Mouse (Mus musculus): ENCODE results near the gene Gfi1. TPM values are rescaled to one million over a fixed set of nuclear protein-coding genes. Genes with fewer than 3 reads are reported as not detected.

The Gfi1 gene
- polyA plus RNA-seq, 1 experiment from 2014 or later, result not detected

GRCm38 (mm10) chr5:107753656-107754055 is 27.8 kb upstream of the Gfi1 start:
- H3K4me3 ChIP-seq (ENCODE audit: low read depth, low read length), result no peak overlapping the region
- H3K4me2 ChIP-seq (replicated peaks; ENCODE audit: low read depth, low read length), result no peak overlapping the region
- 92% methylated on average over 7 of the region's 7 CpGs for whole genome bisulfite sequencing
- H3K27me3 ChIP-seq (ENCODE audit: control insufficient read depth, insufficient read depth, low read length), result no peaks in the 10 kb centered on the region
- no peak for ATAC-seq (ENCODE audit: insufficient number of reproducible peaks, insufficient read depth, low FRiP score, low read depth)
- H3K27ac ChIP-seq (ENCODE audit: low read length), result no peak overlapping the region
- no peaks in the 10 kb centered on the region for H3K36me3 ChIP-seq (ENCODE audit: control insufficient read depth, insufficient read depth, low read length)
- H3K4me1 ChIP-seq (ENCODE audit: control insufficient read depth, insufficient read depth, low read length), result no peaks in the 10 kb centered on the region
- H3K9me3 ChIP-seq (ENCODE audit: control insufficient read depth, low read depth, low read length), result no peaks in the 10 kb centered on the region
- H3K9ac ChIP-seq (replicated peaks; ENCODE audit: low read depth, low read length), result no peak overlapping the region

- no peak overlapping the region for H3K4me3 ChIP-seq (ENCODE audit: low read depth, low read length)
- no peaks in the 10 kb centered on the region for H3K27me3 ChIP-seq (ENCODE audit: control insufficient read depth, insufficient read depth, low read length)
- no peaks in the 10 kb centered on the region for H3K4me1 ChIP-seq (ENCODE audit: control insufficient read depth, insufficient read depth, low read length)
- WGBS, result 47% methylated on average over 9 of the region's 9 CpGs
- no peak overlapping the region for H3K9ac ChIP-seq (replicated peaks; ENCODE audit: low read depth, low read length)
- H3K9me3 ChIP-seq (ENCODE audit: control insufficient read depth, low read depth, low read length), result no peaks in the 10 kb centered on the region
- H3K4me2 ChIP-seq (replicated peaks; ENCODE audit: low read depth, low read length), result no peak overlapping the region
- ATAC-seq (ENCODE audit: insufficient number of reproducible peaks, insufficient read depth, low FRiP score, low read depth), result no peak
- H3K27ac ChIP-seq (ENCODE audit: low read length), result no peak overlapping the region
- H3K36me3 ChIP-seq (ENCODE audit: control insufficient read depth, insufficient read depth, low read length), result 0 out of 2 replicates have a peak, but pooled peaks cover 3% of the 10 kb centered on the region
These were observed 23.5 kb upstream of the Gfi1 start for GRCm38 (mm10) chr5:107749229-107749916.

- Histone ChIP-seq H3K4me1 (ENCODE audit: control insufficient read depth, insufficient read depth, low read length) (no peaks in the 10 kb centered on the region), H3K36me3 (ENCODE audit: control insufficient read depth, insufficient read depth, low read length) (no peaks in the 10 kb centered on the region), H3K9me3 (ENCODE audit: control insufficient read depth, low read depth, low read length) (no peaks in the 10 kb centered on the region; the same call in 1 of the 2 replicates), H3K9ac (replicated peaks; ENCODE audit: low read depth, low read length) (no peak overlapping the region), H3K4me2 (replicated peaks; ENCODE audit: low read depth, low read length) (no peak overlapping the region), H3K4me3 (ENCODE audit: low read depth, low read length) (no peak overlapping the region), H3K27me3 (ENCODE audit: control insufficient read depth, insufficient read depth, low read length) (no peaks in the 10 kb centered on the region), H3K27ac (ENCODE audit: low read length) (no peak overlapping the region)
- ATAC-seq (ENCODE audit: insufficient number of reproducible peaks, insufficient read depth, low FRiP score, low read depth), result no peak
- 99% methylated on average over 5 of the region's 5 CpGs for WGBS
These were observed 13.2 kb upstream of the Gfi1 start for GRCm38 (mm10) chr5:107739023-107739422.

GRCm38 (mm10) chr5:107738296-107738695 is 12.5 kb upstream of the Gfi1 start:
- H3K4me1 ChIP-seq (ENCODE audit: control insufficient read depth, insufficient read depth, low read length), result no peaks in the 10 kb centered on the region
- no peak overlapping the region for H3K27ac ChIP-seq (ENCODE audit: low read length)
- no peak overlapping the region for H3K9ac ChIP-seq (replicated peaks; ENCODE audit: low read depth, low read length)
- no peaks in the 10 kb centered on the region; the same call in 1 of the 2 replicates for H3K9me3 ChIP-seq (ENCODE audit: control insufficient read depth, low read depth, low read length)
- H3K36me3 ChIP-seq (ENCODE audit: control insufficient read depth, insufficient read depth, low read length), result no peaks in the 10 kb centered on the region
- 68% methylated on average over 3 of the region's 3 CpGs for WGBS
- H3K4me3 ChIP-seq (ENCODE audit: low read depth, low read length), result no peak overlapping the region
- H3K4me2 ChIP-seq (replicated peaks; ENCODE audit: low read depth, low read length), result no peak overlapping the region
- no peak for ATAC-seq (ENCODE audit: insufficient number of reproducible peaks, insufficient read depth, low FRiP score, low read depth)
- H3K27me3 ChIP-seq (ENCODE audit: control insufficient read depth, insufficient read depth, low read length), result no peaks in the 10 kb centered on the region

- ATAC-seq (ENCODE audit: insufficient number of reproducible peaks, insufficient read depth, low FRiP score, low read depth), result no peak
- Histone ChIP-seq H3K9me3 (ENCODE audit: control insufficient read depth, low read depth, low read length) (no peaks in the 10 kb centered on the region; the same call in 1 of the 2 replicates), H3K27me3 (ENCODE audit: control insufficient read depth, insufficient read depth, low read length) (no peaks in the 10 kb centered on the region)
These were observed 10.3 kb upstream of the Gfi1 start for GRCm38 (mm10) chr5:107736171-107736570.

GRCm38 (mm10) chr5:107731844-107732243 is 6.0 kb upstream of the Gfi1 start:
- Histone ChIP-seq H3K9me3 (ENCODE audit: control insufficient read depth, low read depth, low read length) (no peaks in the 10 kb centered on the region), H3K4me3 (ENCODE audit: low read depth, low read length) (no peak overlapping the region), H3K27me3 (ENCODE audit: control insufficient read depth, insufficient read depth, low read length) (peaks cover 17% of the 10 kb centered on the region), H3K9ac (replicated peaks; ENCODE audit: low read depth, low read length) (no peak overlapping the region), H3K27ac (ENCODE audit: low read length) (no peak overlapping the region), H3K4me1 (ENCODE audit: control insufficient read depth, insufficient read depth, low read length) (peaks cover under 1% of the 10 kb centered on the region; the same call in 1 of the 2 replicates), H3K4me2 (replicated peaks; ENCODE audit: low read depth, low read length) (no peak overlapping the region), H3K36me3 (ENCODE audit: control insufficient read depth, insufficient read depth, low read length) (no peaks in the 10 kb centered on the region)
- 38% methylated on average over 2 of the region's 2 CpGs for WGBS
- no peak for ATAC-seq (ENCODE audit: insufficient number of reproducible peaks, insufficient read depth, low FRiP score, low read depth)

More at GRCm38 (mm10) chr5:107736171-107736570, 10.3 kb upstream of the Gfi1 start:
- H3K9ac ChIP-seq (replicated peaks; ENCODE audit: low read depth, low read length), result no peak overlapping the region
- no peak overlapping the region for H3K4me3 ChIP-seq (ENCODE audit: low read depth, low read length)
- no peaks in the 10 kb centered on the region for H3K36me3 ChIP-seq (ENCODE audit: control insufficient read depth, insufficient read depth, low read length)
- no peaks in the 10 kb centered on the region for H3K4me1 ChIP-seq (ENCODE audit: control insufficient read depth, insufficient read depth, low read length)
- H3K27ac ChIP-seq (ENCODE audit: low read length), result no peak overlapping the region
- WGBS, result 77% methylated on average over 5 of the region's 5 CpGs
- no peak overlapping the region for H3K4me2 ChIP-seq (replicated peaks; ENCODE audit: low read depth, low read length)

GRCm38 (mm10) chr5:107731408-107731807 is 5.6 kb upstream of the Gfi1 start:
- Histone ChIP-seq H3K4me3 (ENCODE audit: low read depth, low read length) (no peak overlapping the region), H3K9me3 (ENCODE audit: control insufficient read depth, low read depth, low read length) (no peaks in the 10 kb centered on the region), H3K4me2 (replicated peaks; ENCODE audit: low read depth, low read length) (no peak overlapping the region), H3K9ac (replicated peaks; ENCODE audit: low read depth, low read length) (no peak overlapping the region), H3K27me3 (ENCODE audit: control insufficient read depth, insufficient read depth, low read length) (peaks cover 20% of the 10 kb centered on the region), H3K27ac (ENCODE audit: low read length) (no peak overlapping the region), H3K4me1 (ENCODE audit: control insufficient read depth, insufficient read depth, low read length) (peaks cover 5% of the 10 kb centered on the region; the same call in 1 of the 2 replicates), H3K36me3 (ENCODE audit: control insufficient read depth, insufficient read depth, low read length) (no peaks in the 10 kb centered on the region)
- no peak for ATAC-seq (ENCODE audit: insufficient number of reproducible peaks, insufficient read depth, low FRiP score, low read depth)
- 48% methylated on average over 3 of the region's 3 CpGs for WGBS

GRCm38 (mm10) chr5:107727007-107727402 is 1.2 kb upstream of the Gfi1 start:
- ATAC-seq (ENCODE audit: insufficient number of reproducible peaks, insufficient read depth, low FRiP score, low read depth), result no peak
- peaks cover 41% of the 10 kb centered on the region for H3K27me3 ChIP-seq (ENCODE audit: control insufficient read depth, insufficient read depth, low read length)
- no peak overlapping the region for H3K27ac ChIP-seq (ENCODE audit: low read length)
- H3K36me3 ChIP-seq (ENCODE audit: control insufficient read depth, insufficient read depth, low read length), result no peaks in the 10 kb centered on the region
- H3K9ac ChIP-seq (replicated peaks; ENCODE audit: low read depth, low read length), result no peak overlapping the region
- WGBS, result 21% methylated on average over 12 of the region's 12 CpGs
- H3K9me3 ChIP-seq (ENCODE audit: control insufficient read depth, low read depth, low read length), result no peaks in the 10 kb centered on the region
- peak overlapping the region; percentile 43; the same call in 1 of the 2 replicates for H3K4me2 ChIP-seq (replicated peaks; ENCODE audit: low read depth, low read length)
- H3K4me1 ChIP-seq (ENCODE audit: control insufficient read depth, insufficient read depth, low read length), result peaks cover 35% of the 10 kb centered on the region
- peak overlapping the region; percentile 28 for H3K4me3 ChIP-seq (ENCODE audit: low read depth, low read length)

Data from stomach, embryonic 14.5 days (tissue).